Mouse (Mus musculus) thymus, adult 2 months (tissue): ENCODE results near the gene Slc13a3.
A peak's percentile ranks its signal among the peaks of the same experiment; 100 is the strongest.

Experiments used
- CTCF ChIP-seq: fragments of 200-500 bp; IDR thresholded peaks from 2 replicates; pipeline ENCODE4 v1.5.1; 2012; ENCODE audit warnings: mild to moderate bottlenecking, control low read depth, low read length, moderate library complexity, borderline replicate concordance; ENCODE audit not compliant: control insufficient read depth, poor library complexity, insufficient read depth; ENCODE audit errors: extremely low read depth
- POLR2A ChIP-seq: fragments of 200-500 bp; IDR thresholded peaks from 2 replicates; pipeline ENCODE4 v1.6.1; 2012; ENCODE audit warnings: mild to moderate bottlenecking, low read length, control low read depth, moderate library complexity; ENCODE audit not compliant: control insufficient read depth, poor library complexity, insufficient read depth; ENCODE audit errors: extremely low read depth

- peak; percentile 46; the same call in 1 of the 2 replicates for TF ChIP-seq CTCF
- TF ChIP-seq POLR2A: no peak
Observed at GRCm38 (mm10) chr2:165496251-165496650, 23.2 kb upstream of the Slc13a3 start.
